Mouse (Mus musculus) cerebellum, adult 18-20 months (tissue): ENCODE data around the gene Esr1.
A peak's percentile ranks its signal among the peaks of the same experiment; 100 is the strongest.
"Not testable (repeated sequence)": the region's sequence is repeated elsewhere in the genome, so short reads cannot be mapped to it uniquely, and the experiment has no call there.

Experiments used
- DNase-seq, 2 experiments: peaks; one replicate each; pipeline ENCODE4 v3.0.0; 2021

Gene Esr1

DNA sequence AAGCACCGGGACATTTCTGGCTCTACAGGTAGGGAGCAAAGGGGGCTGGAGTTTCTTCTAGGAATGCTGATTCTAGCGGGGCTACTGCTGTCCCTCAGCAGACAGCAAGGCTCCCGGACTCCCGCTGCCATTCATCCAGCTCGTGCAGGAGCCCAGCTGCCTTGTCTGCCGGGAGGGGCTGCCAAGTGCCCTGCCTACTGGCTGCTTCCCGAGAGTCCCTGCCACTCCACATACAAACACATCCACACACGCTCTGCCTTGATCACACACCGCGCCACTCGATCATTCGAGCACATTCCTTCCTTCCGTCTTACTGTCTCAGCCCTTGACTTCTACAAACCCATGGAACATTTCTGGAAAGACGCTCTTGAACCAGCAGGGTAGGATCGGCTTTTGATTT is 98.5 kb downstream of the Esr1 start:
- DNase-seq, result peak; percentile 8 to 29

DNA sequence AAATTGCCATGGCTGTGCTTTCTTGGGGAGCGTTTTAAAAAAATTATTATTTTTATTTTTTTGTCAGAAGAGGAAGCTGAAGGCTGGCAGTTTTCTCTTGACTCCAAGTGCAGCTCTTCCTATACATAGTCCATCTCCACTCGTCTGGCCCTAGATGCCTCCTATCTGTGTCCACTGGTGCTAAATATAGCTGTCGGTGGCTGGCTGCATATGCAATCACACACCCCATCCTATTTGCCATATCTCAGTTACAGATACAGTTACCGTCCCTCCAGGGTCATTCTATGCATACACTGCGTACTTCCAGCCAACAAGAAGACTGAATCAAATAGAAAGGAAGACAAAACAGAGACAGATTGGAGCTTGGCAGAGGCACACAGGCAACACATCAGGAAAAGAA is 100.0 kb downstream of the Esr1 start:
- DNase-seq, result no peak

DNA sequence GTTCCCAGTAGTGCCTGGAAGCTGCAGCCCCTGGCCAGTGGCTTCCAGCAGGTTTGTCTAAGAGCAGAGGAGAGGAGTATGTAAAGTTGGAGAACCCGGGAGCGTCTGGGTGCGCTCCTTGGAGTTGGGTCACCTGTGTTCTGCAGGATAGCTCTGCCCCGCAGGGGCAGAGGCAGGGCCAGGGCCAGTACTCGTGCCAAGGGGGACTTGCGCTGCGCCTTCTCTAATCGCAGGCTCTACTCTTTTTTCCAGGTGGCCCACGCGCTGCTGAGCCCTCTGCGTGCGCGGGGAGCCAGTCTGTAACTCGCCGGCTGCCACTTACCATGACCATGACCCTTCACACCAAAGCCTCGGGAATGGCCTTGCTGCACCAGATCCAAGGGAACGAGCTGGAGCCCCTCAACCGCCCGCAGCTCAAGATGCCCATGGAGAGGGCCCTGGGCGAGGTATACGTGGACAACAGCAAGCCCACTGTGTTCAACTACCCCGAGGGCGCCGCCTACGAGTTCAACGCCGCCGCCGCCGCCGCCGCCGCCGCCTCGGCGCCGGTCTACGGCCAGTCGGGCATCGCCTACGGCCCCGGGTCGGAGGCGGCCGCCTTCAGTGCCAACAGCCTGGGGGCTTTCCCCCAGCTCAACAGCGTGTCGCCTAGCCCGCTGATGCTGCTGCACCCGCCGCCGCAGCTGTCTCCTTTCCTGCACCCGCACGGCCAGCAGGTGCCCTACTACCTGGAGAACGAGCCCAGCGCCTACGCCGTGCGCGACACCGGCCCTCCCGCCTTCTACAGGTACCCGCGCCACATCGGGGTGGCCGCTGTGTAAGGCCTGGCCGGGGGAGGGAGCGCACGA is 100.9 kb downstream of the Esr1 start:
- DNase-seq, result peak; percentile 5 to 13

DNA sequence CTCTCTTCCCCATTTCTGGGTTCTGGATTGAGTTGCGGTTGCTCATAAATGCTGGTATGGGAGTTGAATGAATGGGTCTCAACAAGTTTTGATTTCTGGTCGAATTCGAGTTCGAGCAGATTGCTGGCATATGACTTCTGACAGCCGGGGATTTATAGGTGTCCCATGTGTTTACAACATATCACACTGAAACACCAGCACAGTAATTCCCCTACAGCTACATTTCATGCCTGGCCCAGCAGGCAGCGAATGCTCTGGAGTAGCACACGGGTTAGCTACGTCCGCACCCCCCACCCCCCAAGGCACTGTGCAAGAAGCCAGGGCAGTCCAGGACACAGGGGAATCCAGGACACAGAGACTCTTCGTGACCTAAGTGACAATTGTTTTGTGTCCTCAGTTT is 102.0 kb downstream of the Esr1 start:
- DNase-seq, result no peak

DNA sequence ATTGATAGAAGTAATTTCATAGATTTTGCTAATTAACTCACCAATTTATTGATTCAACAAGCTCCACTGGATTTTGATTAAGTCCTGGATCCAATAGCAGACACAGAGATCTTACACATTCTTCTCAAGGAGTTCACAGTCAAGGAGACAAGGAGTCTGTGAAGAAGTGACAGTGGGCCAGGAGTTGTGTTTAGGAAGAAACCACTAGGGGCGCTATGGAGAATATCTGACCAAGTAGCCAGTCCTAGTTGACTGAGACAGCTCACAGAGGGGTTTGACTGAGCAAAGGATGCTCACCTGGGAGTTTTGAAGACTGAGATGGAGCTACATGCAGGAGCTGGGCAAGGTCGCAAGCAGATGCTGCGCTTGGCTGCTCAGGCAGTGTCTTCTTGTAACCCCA is 113.5 kb downstream of the Esr1 start:
- no peak for DNase-seq

DNA sequence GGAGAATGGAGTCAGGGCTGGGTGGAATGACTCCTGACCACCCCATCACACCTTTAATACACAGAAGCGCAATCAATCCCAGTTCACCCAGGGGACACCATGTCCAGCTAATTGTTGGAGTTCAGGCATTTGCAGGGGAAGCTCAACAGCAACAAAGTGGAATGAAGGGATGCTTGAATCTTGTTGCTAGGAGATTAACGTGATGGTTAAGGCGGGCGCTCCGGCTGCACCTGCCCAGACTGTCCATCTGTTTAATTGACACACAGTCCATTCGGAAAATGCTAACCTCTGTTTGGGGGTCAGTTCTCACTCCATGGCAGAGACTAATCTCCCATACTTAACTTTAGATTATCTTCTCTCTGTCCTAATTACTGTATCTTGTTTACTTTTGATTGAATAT is 114.7 kb downstream of the Esr1 start:
- DNase-seq, result no peak

DNA sequence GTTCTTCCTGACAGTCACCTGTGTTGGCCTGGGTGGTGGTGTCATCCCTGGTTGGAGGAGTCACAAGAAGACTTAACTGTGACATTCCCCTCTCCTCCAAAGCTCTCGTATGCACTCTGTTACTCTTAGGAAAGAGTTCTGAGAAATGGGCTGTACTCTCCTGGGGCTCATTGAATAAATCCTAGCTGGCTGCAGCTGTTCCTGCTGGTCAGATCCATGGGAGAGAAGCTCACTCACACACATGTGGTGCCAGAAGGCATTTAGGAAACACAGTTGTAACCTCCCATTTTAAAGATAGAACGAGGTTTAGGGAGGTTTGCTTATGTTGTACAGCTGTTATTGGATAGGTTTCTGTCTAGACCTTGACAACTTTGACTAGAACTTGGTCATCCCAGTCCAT is 120.9 kb downstream of the Esr1 start:
- no peak for DNase-seq

DNA sequence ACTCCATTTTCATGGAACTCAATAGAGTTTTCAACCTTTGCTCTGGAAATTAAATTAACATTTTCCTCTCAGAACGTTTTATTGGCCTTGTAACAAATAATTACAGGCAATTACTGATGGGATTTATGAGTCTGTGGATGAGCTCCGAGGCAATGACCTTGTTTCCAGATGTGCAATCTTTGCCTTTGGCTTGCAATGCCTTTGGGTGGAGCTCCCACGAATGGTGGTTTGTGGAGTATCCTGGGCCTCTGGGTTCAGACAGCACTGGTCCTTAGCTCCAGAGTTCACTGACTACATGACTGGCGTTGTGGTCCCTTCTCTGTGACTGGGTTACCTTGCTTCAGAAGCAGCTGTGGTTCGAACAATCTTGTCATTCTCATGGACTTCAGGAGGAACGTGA is 122.6 kb downstream of the Esr1 start:
- DNase-seq, result no peak

DNA sequence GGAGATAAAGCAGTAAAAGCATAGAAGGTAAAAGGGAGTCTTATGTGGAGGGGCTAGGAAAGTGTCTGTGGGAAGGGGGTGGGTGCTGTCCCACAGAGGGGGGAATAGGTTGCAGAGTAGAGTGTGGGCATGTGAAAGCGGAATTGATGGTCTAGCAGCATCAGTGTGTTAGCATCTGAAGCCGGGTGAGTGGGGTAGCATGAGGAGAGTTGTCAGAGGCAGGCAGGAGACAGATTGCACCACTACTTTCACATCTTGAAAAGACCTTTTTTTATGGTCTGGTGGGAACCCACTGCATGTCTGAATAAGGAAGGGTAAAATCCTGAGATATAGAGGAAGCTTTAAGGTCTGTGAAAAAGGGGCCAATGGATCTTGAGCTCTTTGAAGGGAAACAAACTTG is 123.5 kb downstream of the Esr1 start:
- no peak for DNase-seq

DNA sequence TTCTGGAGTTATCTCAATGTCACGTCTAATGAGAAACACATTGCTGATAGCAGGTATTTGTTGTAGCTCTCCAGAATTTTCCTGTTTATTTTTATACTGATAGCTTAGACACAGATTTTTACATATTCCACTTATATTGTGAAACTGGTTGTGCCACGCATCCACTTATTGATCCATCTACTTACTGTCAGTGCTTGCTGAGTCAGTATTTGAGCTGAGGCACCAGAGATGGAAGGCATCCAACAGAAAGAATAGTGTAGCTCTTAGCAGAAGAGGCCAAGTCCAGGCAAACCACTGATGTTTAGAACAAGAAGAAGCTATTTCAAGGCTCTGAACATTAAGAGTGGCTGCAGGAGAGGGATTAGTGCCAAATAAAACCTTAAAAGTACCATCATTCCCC is 126.9 kb downstream of the Esr1 start:
- no peak for DNase-seq

DNA sequence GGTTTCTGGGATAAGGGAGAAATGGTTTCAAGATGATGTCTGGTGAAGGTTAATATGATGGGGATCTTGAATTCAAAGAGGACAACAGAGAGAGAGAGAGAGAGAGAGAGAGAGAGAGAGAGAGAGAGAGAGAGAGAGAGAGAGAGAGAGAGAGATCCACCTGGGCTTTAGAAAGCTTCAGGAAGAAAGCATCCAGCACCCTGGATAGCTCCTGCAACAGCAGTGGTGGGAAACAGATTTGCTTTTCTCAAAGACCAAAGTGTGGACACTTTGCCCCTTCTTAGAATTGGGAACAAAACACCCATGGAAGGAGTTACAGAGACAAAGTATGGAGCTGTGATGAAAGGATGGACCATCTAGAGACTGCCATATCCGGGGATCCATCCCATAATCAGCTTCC is 139.7 kb downstream of the Esr1 start:
- not testable (repeated sequence) for DNase-seq

DNA sequence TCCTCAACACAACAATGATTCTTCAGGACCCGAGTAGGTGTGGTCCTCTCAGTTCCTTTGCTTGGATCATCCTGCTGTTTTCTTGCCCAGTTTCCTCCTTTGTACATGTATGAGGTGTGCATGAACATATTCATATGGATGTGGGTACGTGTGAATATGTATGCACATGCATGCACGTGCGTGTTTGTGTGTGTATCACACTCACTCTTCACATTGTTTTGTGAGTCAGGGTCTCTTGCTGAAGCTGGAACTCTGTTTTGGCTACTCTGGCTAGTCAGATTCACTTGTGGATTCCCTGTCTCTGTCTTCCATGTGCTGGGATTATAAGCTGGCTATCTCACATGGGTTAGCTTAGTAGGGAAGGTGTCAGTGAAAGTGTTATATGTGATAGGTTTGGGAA is 141.6 kb downstream of the Esr1 start:
- DNase-seq, result no peak

DNA sequence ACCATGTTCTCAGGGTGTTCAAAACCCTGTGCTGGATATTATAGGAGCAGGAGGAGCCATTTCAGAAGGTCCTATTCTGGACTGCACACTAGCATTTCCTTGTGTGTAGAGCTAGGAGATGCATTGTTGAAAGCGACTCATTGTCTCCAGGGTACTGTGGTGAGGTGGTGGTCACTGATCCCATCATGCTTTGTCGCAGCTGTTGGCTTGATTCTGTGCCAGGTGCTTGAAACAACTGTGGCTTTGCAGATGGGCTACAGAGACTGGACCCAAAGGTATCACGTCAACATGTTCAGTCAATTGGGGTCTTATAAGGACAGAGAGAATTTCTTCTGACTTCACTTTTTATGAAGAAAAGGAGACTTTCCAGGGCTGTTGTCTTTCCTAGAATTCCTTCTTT is 164.1 kb downstream of the Esr1 start:
- DNase-seq, result no peak

DNA sequence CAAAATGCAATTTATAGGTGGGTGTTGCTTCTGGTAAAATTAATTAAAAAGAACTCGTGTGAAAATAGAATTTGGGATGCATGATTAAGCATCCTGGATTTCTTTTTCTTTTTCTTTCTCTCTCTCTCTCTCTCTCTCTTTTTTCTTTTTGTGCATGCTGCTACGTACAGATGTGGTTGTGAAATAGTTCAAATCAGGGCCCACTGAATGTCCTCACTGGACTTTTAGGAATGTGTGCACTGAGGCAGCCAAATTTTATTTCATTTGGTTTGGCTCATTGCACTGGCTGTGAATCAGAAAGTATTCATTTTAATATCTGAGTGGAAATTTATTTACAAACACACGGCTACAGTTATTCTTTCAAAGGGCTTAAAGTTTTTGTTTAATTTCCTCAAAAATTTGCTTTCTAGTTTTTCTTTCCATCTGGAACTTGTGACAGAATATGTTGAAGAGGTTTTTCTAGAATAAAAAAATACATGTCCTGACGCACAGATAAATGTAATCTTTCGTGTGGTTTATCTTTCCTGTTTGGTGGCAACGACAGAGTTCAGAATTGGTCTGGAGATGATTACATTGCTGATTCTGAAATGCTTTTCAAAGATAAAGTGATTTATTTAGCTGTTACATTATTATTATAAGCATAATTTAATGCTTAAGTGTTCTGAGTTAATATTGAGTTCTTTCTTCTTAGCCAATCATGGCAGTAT is 164.8 kb downstream of the Esr1 start:
- DNase-seq, result no peak

DNA sequence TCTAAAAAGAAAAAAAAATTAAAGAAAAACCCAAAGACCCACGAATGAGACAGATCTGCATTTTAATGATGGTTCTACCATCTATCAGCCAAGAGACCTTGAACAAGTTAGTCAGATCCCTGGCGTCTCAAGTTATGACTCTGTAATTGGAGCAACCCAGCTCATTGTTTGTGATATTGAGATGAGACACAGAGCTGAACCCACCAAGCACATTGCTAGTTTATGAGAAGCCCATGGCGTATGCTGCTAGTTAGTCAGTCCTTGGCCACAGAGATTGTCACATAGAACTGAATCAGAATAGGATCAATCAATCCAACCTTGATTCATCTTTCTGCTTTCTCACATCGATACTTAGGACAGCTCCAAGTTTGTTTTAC is 165.3 kb downstream of the Esr1 start:
- DNase-seq, result no peak

DNA sequence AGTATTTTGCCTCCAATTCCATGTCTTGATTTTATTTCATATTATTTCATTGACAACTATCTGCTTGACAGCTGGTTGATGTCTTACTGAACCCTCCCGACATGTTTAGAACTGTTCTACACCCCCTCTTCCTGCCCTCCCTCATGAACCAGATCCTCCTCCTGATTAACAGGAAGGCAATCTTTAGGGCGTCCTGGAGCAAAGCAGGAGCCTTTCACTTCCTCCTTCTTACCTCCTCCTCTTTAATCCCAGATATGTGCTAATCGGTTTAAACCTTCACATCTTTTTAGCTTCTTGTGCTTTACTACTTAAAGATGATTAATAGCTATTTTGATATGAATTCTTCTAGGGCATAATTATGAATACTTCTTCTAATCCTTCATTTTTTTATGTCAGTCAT is 166.6 kb downstream of the Esr1 start:
- DNase-seq, result no peak

DNA sequence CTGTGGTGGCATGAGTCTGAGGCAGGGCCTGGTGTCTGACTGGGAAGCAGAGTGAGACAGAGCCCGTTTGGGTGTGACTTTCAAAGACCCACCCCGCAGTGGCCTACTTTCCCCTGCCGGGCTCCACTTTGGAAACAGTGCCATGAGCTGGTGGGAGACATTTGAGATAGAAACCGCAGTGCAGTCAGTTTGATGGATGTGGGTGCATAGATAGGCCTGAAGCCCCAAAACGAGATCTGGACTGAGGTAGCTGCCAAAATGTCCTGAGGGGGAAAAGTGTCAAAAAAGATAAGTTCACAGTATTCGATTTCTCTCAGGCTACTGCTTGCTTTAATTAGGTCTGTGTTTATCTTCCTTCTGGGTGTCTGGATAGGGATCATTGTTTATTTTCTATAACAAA is 169.5 kb downstream of the Esr1 start:
- no peak for DNase-seq

DNA sequence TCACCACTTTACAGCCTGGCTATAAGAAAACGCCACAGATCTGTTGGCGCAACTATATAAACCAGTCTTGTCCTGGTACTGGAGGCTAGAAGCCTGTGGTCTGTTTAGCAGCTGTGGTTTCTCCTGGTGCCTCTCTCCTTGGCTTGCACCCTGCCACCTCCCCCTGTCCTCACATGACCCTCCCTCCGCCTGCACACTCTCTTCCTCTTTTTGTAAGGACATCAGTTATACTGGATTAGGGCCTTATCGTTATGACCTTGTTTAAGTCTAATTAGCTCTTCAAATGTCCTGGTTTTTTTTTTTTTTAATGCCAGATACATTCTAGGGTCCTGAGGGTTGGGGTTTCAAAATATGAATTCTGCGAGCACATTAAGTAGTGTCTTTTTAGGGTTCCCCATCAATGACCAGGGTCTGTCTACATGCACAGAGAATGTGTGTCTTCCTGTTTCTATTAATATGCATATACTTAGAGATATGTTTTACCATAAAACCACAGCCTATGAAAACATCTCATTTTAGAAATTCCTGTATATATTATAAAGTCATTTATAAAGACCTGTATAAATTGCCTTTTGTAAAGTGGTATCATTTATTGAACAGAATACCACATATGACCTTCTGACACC is 175.7 kb downstream of the Esr1 start:
- DNase-seq, result no peak

DNA sequence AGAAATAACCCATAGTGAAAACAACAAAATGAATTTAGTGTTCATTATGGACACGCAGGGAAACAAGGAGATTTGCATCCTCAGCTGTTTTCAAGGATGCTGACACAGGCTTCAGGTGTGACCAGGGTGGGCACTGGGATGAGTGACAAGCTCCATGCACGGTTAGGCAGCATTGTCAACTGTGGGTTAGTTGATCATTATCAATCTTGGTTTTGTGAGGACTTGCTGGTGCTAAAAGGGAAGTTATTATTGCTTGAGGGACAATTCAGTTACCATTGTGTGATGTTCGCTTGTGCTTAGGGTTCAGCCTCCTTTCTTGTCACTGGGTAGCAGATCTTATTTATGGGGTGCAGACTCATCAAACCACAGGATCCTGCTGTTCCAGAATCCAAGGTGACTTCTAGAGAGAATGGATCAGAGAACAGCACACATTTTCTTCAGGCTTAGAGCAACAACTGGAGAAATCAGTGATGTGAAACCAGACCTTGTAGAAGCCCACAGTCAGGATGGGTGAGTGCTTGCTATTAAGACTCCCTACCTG is 186.9 kb downstream of the Esr1 start:
- no peak for DNase-seq

DNA sequence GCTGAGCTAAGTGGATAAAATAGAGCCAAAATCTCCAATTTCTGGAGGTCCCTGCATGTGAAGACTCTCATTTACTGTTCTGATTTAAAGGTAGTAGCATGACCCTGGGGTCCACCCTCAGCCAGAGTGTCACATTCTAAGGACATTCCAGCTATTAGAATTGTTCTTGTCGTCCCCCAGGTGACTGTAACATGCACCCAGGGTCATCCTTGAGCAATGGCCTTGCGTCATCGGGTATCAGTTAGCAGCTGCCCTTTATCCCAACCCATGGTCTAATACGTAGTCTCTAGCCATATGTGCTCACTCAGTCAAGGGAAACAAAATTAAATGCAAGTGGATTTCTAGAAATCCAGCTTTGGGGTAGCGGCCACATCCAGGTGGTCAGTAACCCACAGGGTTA is 213.0 kb downstream of the Esr1 start:
- DNase-seq, result no peak

DNA sequence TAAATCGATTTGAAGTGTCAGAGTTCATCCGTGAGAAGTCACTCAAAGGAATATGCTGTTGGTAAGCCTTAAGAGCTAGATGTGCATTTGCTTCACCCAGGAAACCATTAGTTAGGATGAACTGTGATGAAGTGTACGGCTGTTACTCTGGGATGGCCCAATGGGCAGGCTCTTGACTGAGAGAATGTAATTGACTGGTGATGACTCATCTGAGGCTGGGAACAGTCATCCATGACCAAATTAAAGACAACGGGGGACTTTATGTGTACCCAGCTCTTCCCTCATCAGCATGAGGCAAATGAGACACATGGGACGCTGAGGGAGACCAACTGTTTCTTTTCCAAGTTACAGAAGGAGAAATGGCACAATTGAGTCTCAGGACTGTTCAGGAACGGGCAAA is 219.2 kb downstream of the Esr1 start:
- no peak for DNase-seq

DNA sequence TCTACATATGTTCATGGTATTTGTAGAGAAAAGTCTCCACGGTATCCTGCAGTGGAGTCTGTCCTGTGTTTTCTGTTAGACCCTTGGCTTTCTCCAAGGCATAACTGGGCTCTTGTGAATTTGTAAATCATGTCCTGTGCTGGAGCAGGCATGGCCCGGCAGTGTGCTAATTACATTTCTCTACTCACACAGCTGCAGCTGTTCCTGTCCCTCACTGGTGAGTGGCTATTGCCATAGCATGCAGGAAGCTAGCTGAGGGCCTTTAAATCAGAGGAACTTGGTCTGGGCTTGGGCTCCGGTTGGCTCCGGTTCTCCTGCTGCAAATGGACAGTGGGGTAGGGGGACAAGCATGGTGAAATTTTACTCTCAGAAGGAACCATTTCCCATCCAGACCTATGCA is 226.7 kb downstream of the Esr1 start:
- no peak for DNase-seq

DNA sequence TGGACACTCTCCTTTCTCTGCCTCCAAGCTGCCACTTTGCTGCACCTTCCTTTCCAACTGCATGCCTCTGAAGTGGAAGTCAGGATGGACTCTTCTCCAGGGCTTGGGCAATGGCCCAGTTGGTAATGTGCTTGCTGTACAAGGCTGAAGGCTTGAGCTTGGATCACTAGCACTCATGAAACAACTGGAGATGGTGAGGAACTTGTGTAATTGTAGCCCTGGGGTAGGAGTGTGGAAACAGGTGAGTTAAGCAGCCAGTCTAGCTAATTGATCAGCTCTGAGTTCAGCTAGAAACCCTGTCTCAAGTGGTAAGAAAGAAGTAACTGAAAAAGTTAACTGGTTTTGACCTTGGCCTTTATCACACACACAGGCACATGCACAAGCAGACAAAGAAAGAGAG is 229.6 kb downstream of the Esr1 start:
- DNase-seq, result no peak

DNA sequence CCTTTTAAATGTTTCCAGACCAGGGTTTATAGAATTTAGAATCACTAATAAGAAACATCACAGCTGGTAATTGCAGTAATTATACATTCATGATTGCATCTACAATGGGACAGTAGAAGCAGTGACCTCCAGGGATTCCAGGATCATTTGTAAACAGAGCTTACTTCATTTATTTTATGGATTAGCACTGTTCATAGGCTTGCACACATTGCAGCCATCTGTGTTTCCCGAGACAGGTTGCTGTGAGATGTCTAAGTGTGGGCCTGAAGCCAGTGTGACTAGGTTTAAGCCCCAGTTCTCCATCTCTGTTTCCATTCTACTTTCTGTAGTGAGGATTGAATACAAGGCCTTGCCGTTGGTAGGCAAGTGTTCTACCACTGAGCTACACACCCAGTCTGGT is 236.1 kb downstream of the Esr1 start:
- no peak for DNase-seq
